Mouse (Mus musculus) Muller cell, postnatal 12 days (primary cell): ENCODE results near the gene Lrguk.

Experiments
- DNase-seq: peaks from one replicate; pipeline ENCODE4 v3.0.0-alpha.2; 2015; ENCODE audit errors: inconsistent ontology term

The Lrguk gene

DNA sequence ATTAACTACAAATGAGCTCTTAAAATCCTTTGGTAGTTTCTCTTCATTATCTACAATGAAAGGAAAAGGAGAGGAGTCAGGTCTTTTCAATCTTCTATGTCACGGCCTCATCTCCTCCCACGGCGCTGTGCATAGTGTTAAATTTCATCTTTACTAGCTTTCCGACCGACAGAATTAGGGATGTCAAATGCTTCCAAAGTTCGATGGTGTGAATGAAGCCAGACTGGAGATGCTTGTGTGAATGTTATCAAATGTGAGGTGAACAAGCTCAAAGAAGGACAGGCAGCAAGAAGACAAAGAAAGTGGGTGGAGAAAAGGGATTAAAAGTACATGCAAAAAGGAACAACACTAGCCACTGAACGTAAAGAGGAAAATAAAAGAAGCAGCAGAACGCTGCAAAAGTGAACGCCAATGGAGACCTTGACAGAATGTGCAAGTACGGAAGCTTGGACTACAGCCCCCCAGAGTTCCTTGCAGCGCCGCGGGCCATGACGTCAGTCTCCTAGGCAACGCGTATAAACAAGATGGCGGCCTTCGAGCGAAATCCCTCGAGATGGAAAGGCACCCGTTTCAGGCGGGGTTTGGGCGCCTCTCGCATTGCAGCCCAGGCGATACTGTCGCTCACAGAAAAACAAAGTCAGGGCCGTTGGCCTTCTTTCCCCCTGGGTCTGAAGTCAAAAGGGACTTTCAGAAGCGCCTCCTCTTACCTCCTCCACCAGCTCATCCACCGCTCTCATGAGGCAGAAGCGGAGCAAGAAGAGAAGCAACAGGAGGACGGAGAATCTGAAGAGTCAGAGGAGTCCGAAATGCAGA is at the start of gene Lrguk:
Lrguk (plus strand) TSS at position 516 of the 813 bp plus-strand sequence.
- DNase-seq = peak; percentile 80

GRCm38 (mm10) chr6:33982709-33983108 is 46.5 kb upstream of the Lrguk start:
- no peak for DNase-seq

DNA sequence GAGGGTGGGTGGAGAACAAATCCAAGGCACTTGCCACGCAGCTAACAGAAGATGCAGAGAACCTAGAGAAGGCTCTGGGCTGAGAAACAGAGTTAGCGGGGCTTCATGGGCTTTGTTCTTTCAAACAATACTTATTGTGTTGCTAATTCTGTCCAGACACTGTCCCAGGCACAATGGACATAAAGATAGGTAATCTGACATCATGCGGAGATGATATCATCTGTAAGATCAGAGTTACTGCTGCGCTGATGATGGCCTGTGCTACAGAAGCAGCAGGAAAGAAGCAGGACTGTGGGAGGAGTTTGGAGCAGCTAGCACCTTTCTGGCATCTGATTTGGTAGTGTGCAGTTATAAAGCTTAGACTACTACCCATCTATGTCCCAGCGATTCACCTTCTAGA is 42.1 kb upstream of the Lrguk start:
- no peak for DNase-seq

DNA sequence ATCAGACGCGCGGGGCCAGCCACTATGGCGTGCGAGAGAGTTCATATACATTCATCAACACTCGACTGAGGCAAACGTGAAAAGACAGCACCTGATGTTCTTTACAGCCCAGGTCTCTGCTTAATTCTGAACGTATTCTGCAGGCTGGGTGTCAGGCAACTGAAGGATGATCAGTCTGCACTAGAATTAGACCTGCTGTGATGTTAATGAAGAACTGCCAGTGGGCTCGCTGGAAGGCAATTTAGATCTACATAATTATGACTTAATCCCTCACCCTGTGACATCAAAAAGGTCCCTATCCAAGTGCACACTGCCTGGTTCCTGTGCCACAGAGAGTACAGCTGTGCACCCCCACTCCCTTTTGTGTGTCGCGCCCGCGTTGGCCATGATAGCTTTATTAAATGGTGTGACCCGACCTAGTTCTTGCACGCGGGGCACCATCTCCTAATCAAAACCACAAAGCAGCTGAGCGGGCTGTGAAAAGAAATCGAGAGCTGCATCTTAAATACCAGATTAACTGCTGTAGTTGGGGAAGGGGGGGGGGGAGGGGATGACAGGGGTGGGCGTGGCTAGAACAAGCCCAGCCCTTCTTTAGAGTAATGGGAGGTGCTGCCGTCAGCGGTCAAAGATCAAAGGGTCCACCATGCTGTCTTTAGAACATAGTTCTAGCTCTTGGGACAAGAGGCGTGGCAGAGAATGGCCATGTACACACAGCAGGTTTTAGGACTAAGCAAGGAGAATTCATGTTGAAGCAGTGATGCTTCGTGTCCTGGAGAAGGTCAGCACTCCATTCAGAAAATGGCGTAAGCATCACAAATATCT is 36.8 kb upstream of the Lrguk start:
- no peak for DNase-seq

GRCm38 (mm10) chr6:33993842-33994241 is 35.4 kb upstream of the Lrguk start:
- DNase-seq = no peak

- no peak for DNase-seq
Observed at GRCm38 (mm10) chr6:33998590-33998989, 30.7 kb upstream of the Lrguk start.

DNA sequence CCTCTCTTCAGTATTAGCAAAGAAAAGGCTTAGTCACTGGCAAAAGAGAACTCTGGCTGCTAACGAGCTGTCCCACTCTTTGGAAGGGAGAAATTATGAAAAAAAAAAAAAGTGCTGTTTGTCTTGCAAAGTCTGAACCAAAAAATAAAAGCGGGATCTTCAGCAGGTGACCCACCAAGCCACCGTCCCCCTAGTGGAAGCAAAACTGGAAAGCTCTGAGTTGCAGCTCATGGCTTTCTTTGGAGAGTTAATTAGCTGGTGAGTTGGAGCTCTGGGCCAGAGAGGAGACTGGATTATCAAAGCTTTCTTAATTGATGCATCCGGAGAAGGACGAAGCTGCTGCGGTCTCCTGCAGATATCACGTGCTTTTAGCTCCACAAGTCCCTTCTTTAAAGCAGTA is 29.7 kb upstream of the Lrguk start:
- peak; percentile 13 for DNase-seq

GRCm38 (mm10) chr6:34000644-34001043 is 28.6 kb upstream of the Lrguk start:
- no peak for DNase-seq

DNA sequence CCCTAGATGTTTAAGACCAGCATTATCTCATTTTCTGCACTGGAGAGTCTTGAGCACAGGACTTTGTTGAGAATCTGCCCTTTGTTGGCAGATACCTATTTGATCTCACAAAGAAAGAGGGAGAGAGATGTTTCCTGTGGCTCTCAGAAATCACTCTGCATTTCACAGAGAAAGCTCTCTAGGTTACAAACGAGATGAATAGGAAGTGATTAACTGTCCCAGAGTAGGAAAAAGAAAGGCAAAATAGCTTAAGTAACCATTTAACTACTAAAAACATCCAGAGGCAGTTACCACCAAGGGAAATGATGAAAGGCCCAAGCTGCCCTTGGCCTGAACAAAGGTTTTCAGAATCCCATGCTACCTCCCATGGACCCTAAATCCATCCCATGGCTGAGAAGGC is 26.2 kb upstream of the Lrguk start:
- no peak for DNase-seq

- no peak for DNase-seq
Observed at GRCm38 (mm10) chr6:34013469-34013868, 15.8 kb upstream of the Lrguk start.

GRCm38 (mm10) chr6:34029746-34030027 is 439 bp downstream of the Lrguk start:
- DNase-seq = no peak

DNA sequence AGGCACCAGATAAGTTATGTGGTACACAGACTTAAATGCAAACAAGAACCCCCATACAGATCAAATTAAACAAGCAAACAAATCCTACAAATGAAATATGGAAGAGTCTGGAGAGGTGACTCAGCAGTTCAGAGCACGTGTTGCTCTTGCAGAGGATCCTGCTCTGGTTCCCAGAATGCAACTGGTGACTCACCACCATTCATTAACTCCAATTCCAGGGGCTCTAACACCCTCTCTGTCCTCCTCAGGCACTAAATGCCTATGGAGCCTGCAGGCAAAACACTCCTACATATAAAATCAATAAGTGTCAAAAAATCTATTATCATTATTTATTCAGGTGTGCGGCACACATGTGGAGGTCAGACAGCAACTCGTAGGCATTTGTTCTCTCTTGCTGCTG is 4.8 kb downstream of the Lrguk start:
- no peak for DNase-seq

GRCm38 (mm10) chr6:34034577-34035461 is 5.6 kb downstream of the Lrguk start:
- DNase-seq = no peak

DNA sequence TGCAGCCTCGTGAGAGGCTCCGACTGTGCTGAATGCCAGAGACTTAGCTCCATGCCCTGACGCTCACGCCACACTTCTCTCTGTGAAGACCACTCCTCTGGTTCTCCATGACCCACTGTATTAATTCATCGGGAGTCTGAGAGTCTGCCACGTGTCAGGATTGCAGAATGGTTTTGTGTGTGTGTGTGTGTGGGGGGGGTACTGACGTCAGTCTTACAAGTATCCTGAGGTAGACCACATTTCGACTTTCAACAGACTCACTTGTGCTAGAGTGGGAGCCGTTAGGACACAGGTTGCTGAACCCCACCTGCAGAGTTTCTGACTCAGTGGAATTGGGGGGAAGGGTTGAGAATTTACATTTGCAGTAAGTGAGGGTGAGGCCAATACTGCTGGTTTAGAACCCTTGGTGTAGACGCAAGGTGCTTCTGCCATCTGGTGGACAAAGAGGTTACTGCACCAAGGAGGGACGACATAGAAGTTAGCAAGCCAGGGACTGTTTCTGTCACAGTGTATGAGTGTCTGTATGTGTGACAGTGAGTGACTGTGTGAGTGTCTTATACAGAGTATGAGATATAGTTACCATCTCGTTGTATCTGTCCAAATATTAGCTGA is 11.5 kb downstream of the Lrguk start:
- DNase-seq = peak; percentile 57

GRCm38 (mm10) chr6:34041589-34042280 is 12.5 kb downstream of the Lrguk start:
- DNase-seq = no peak

DNA sequence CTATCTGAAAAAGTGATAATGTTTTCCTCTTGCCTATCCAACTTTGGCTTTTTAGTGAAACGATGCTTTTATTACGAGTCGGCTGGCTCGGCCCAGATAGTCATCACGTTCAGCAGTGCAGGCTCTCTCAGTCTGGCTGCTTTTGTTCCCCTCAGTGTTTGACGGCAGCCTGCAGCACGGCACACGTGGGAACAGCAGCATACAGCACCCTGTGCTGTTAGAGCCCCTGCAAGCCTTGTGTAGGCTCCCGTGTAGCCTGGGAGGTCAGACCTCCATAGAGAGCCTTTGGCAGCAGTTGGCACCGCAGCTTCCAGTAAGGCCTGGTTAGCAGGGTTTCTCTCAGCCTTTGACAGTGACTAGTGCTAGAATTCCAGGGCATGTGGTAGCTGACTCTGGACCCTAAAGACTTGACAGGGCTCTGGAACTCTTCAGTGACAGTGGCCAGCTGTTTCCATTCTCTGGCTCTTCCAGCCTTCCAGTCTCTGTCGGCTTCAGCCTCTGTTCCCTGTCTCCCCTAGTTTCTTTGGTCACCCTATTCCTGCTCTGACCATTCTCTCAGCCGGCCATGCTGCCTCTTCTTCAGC is 15.1 kb downstream of the Lrguk start:
- DNase-seq = no peak

GRCm38 (mm10) chr6:34044846-34045540 is 15.7 kb downstream of the Lrguk start:
- no peak for DNase-seq

DNA sequence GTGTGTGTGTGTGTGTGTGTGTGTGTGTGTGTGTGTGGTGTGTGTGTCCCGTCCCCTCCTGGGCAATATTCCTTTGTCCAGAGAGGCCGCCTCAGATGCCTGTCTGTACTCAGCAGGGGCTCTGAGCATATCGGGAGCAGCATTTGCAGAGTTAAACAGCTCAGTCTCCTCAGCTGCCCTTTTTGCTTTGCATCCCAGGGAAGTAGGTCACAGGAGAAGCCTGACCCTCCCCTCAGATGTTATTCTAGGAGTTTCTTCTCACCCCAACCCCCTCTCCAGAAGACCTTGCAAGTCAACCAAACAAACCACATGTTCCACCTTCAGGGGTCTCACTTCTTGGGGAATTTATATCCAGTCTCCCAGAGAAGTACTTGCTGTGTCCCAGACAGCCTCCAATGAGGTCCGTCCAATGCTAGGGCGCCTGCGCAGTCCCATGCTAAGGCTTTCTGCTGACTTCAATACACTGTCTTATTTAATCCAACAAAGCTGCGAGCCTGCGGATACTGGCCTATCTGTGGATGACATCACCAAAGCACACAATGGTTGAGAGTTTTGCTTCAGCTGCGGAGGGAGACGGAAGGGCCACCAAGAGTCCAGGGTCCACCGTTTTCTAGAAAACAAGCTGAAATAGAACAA is 17.4 kb downstream of the Lrguk start:
- peak; percentile 12 for DNase-seq

DNA sequence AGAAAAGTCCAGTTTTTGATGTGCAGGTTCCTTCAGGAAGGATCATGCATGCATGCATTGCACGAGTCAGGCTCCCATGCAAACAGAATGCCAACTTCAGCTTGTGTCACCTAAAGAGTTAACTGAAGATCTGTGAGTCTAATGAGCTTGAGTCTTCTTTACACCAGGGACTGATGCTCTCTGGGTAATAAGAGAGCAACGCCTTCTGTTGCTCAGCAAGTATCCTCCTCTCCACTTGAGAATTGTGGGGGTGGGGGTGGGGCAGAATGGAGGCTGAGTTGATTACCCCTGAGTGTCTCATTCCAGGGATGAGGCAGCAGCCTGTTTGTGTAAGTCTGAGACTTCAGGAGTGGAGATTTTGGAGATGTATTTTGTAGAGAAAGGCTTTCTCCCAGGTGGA is 20.2 kb downstream of the Lrguk start:
- DNase-seq = no peak

DNA sequence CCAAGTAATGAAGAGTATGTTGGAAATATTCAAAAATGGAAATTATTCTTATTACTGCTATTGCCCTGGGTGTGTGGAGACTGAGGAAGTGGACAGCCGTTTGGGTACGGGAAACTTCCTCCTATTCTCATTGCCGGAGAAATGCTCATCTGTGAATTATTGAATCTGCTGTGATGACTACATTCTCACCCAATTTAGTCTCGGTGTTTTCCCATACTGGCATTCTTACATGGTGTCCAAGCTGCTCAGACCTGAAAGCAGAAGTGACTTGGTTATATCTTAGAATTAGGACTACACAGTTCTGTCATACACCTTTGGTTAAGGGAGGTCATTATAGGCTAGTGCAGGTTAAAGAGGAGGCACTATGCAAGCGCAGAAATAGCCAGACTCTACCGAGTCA is 30.5 kb downstream of the Lrguk start:
- no peak for DNase-seq
